Mouse (Mus musculus) liver, embryonic 11.5 days (tissue): ENCODE results near the gene Eps8l3. TPM values are rescaled to one million over a fixed set of nuclear protein-coding genes. Genes with fewer than 3 reads are reported as not detected.

ENCODE experiments used
- ATAC-seq: fragments of 200-750 bp; cut with Nextera tagmentation; replicated peaks from 2 replicates; pipeline ENCODE4 v1.8.0; 2017; ENCODE audit warnings: moderate number of reproducible peaks, mild to moderate bottlenecking, moderate TSS enrichment, moderate library complexity; ENCODE audit not compliant: low FRiP score
- DNase-seq: peaks from one replicate; pipeline ENCODE4 v3.0.0-alpha.2; 2017; ENCODE audit warnings: low spot score
- H3K27ac ChIP-seq: fragments of 300-500 bp; sonication (generic); 2 replicates; pipeline ENCODE4 v1.5.1; 2014; ENCODE audit warnings: mild to moderate bottlenecking, low read depth, low read length, control low read depth
- H3K27me3 ChIP-seq: fragments of 300-500 bp; sonication (generic); replicated peaks from 2 replicates; pipeline ENCODE4 v1.6.1; 2014; ENCODE audit warnings: low read length, mixed read lengths; ENCODE audit not compliant: control insufficient read depth, insufficient read depth
- H3K36me3 ChIP-seq: fragments of 300-500 bp; sonication (generic); 2 replicates; pipeline ENCODE4 v1.6.1; 2014; ENCODE audit warnings: mild to moderate bottlenecking, low read length, moderate library complexity, mixed read lengths; ENCODE audit not compliant: control insufficient read depth, insufficient read depth
- H3K4me1 ChIP-seq: fragments of 300-500 bp; sonication (generic); replicated peaks from 2 replicates; pipeline ENCODE4 v1.6.1; 2014; ENCODE audit warnings: low read length, mixed read lengths; ENCODE audit not compliant: control insufficient read depth, insufficient read depth
- H3K4me2 ChIP-seq: fragments of 300-500 bp; sonication (generic); 2 replicates; pipeline ENCODE4 v1.6.1; 2014; ENCODE audit warnings: mild to moderate bottlenecking, control low read depth, moderate library complexity
- H3K4me3 ChIP-seq: fragments of 300-500 bp; sonication (generic); 2 replicates; pipeline ENCODE4 v1.5.1; 2014; ENCODE audit warnings: low read depth, low read length, control low read depth
- H3K9ac ChIP-seq: fragments of 300-500 bp; sonication (generic); 2 replicates; pipeline ENCODE4 v1.6.1; 2014; ENCODE audit warnings: low read depth, low read length, control low read depth
- H3K9me3 ChIP-seq: fragments of 300-500 bp; sonication (generic); 2 replicates; pipeline ENCODE4 v1.6.1; 2016; ENCODE audit warnings: low read length, inconsistent platforms, mixed read lengths; ENCODE audit not compliant: control insufficient read depth
- WGBS: fragments of 180-500 bp; shearing (Covaris S2); extraction: QIAGEN DNeasy Blood & Tissue Kit; methylation state at CpG from one replicate; pipeline ENCODE4 v1.1.7; 2014; 5-methylcytosine and 5-hydroxymethylcytosine counted together
- polyA plus RNA-seq: library from polyadenylated mRNA; unstranded; fragments of >200 nt; fragmentation: Nextera tagmentation; extraction: Ambion mirVana; gene quantifications from 2 replicates; pipeline ENCODE4 v1.2.1, GENCODE M21; 2014

Eps8l3 gene
- not detected in 2 replicates for polyA plus RNA-seq

DNA sequence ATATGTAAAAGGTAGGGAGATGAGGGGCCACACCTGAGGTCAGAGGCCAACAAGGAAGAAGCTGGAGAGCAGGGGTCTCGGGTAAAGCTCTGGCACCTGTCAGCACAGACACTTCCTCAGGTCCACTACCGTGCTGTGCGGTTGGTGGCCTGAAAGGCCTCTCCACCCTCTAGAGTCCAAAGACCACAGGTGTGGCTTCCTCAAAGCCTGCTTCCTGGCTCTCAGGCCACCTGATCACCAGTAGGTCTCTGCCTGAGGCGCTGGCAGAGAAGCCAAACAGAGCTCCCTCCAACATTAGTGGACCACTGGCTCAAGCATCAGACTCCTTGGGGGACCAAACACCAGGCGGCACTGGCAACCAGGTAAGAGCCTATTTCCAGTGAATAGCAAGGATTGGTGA is at the start of gene Eps8l3:
Gene Eps8l3, plus strand, starts transcription at position 225 of the 400 bp plus-strand sequence.
- H3K9ac ChIP-seq: no peak within 1 kb of the TSS
- no peaks in the 10 kb centered on the region for H3K36me3 ChIP-seq
- no peaks in the 10 kb centered on the region for H3K4me1 ChIP-seq
- no peak within 1 kb of the TSS for H3K4me2 ChIP-seq
- no peak within 1 kb of the TSS for H3K4me3 ChIP-seq
- ATAC-seq: no peak
- DNase-seq: no peak
- WGBS: 80% methylated on average over 5 of the region's 5 CpGs
- no peaks in the 10 kb centered on the region for H3K9me3 ChIP-seq
- no peak within 1 kb of the TSS for H3K27ac ChIP-seq
- H3K27me3 ChIP-seq: no peaks in the 10 kb centered on the region

- H3K27me3 ChIP-seq: peaks cover 3% of the 10 kb centered on the region
- DNase-seq (no peak), ATAC-seq (no peak)
- H3K4me3 ChIP-seq: no peak overlapping the region
- no peak overlapping the region for H3K9ac ChIP-seq
- no peak overlapping the region for H3K27ac ChIP-seq
- H3K9me3 ChIP-seq: no peaks in the 10 kb centered on the region
- no peak overlapping the region for H3K4me2 ChIP-seq
- no peaks in the 10 kb centered on the region for H3K36me3 ChIP-seq
- no peaks in the 10 kb centered on the region for H3K4me1 ChIP-seq
- WGBS: 82% methylated on average over 10 of the region's 10 CpGs
These were observed 49.1 kb upstream of the Eps8l3 start for GRCm38 (mm10) chr3:107827873-107828405.

DNA sequence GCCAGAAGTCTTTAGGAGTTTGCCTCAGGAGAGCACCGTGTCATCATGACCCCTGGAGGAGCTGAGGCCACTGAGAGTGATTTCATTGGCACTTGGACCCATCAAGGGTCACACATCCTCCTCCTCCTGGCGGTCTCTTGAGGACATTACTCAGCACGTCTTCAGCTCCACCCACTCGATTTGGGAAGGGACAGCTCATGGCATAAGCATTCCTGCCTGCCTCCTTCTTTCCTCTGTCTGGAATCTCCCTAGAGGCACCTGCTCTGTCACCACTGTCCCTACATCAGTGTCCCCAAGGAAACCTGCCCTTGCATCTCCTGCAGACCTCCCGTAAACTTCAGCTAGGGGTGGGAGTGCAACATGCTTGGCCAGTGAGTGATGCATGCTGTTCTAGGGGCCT is 48.5 kb upstream of the Eps8l3 start:
- no peaks in the 10 kb centered on the region for H3K9me3 ChIP-seq
- H3K4me3 ChIP-seq: no peak overlapping the region
- H3K4me1 ChIP-seq: no peaks in the 10 kb centered on the region
- no peak overlapping the region for H3K9ac ChIP-seq
- no peak overlapping the region for H3K27ac ChIP-seq
- ATAC-seq (no peak), DNase-seq (no peak)
- H3K4me2 ChIP-seq: no peak overlapping the region
- peaks cover 3% of the 10 kb centered on the region for H3K27me3 ChIP-seq
- no peaks in the 10 kb centered on the region for H3K36me3 ChIP-seq
- WGBS: 40% methylated on average over 5 of the region's 5 CpGs

GRCm38 (mm10) chr3:107828997-107829396 is 48.0 kb upstream of the Eps8l3 start:
- no peak overlapping the region for H3K9ac ChIP-seq
- no peaks in the 10 kb centered on the region for H3K36me3 ChIP-seq
- H3K4me1 ChIP-seq: no peaks in the 10 kb centered on the region
- H3K9me3 ChIP-seq: no peaks in the 10 kb centered on the region
- no peak overlapping the region for H3K27ac ChIP-seq
- ATAC-seq (no peak), DNase-seq (no peak)
- peaks cover 3% of the 10 kb centered on the region for H3K27me3 ChIP-seq
- WGBS: 76% methylated on average over 3 of the region's 4 CpGs
- no peak overlapping the region for H3K4me2 ChIP-seq
- H3K4me3 ChIP-seq: no peak overlapping the region

DNA sequence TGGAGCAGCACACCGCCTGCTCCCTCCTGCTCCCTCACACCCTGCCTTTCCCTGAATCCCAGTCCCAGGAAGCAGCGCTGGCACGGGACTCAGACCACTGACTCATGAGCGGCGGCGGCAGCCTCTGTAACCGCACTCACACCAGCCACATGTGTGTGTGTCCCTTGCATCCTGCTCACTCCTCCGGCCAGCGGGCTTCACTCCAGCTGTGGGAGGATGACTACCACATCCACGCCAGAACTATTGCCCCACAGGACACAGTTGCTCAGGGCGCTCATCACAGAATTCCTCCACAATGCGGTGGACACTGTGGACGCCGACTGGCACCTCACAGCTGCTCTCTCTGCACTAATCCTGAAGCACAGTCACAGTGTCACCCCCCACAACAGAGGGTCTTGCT is 47.4 kb upstream of the Eps8l3 start:
- DNase-seq: no peak
- Histone ChIP-seq H3K36me3 (no peaks in the 10 kb centered on the region), H3K27ac (no peak overlapping the region), H3K9me3 (no peaks in the 10 kb centered on the region), H3K9ac (no peak overlapping the region), H3K4me1 (no peaks in the 10 kb centered on the region), H3K4me3 (no peak overlapping the region), H3K4me2 (no peak overlapping the region), H3K27me3 (peaks cover 3% of the 10 kb centered on the region)
- no peak for ATAC-seq
- 74% methylated on average over 14 of the region's 14 CpGs for WGBS

GRCm38 (mm10) chr3:107831875-107832554 is 45.0 kb upstream of the Eps8l3 start:
- DNase-seq (no peak), ATAC-seq (no peak)
- WGBS: 67% methylated on average over 10 of the region's 10 CpGs
- no peaks in the 10 kb centered on the region for H3K9me3 ChIP-seq
- no peaks in the 10 kb centered on the region for H3K4me1 ChIP-seq
- peaks cover 3% of the 10 kb centered on the region for H3K27me3 ChIP-seq
- no peak overlapping the region for H3K4me2 ChIP-seq
- H3K4me3 ChIP-seq: no peak overlapping the region
- no peak overlapping the region for H3K9ac ChIP-seq
- H3K27ac ChIP-seq: no peak overlapping the region
- H3K36me3 ChIP-seq: no peaks in the 10 kb centered on the region

DNA sequence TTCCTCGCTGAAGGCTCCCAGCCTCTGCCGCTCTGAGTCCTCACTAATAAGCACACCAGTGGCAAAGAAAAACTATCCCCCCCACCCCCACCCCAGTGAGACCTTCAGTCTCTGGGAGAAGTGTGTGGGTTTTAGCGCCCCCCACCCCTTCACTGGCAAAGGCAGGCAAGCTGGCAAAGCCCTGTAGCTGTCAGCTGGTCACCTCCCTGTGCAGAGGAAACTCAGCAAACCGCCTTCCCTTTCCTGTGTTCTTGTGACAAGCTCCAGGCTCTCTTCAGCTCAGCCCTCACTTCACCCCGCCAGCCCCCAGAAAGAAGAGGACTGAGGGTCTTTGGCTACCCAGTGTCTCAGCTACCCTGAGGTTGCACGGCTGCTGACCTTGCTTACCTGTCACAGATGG is 44.4 kb upstream of the Eps8l3 start:
- ATAC-seq (0 out of 2 replicates have a peak, but pooled peaks have one; percentile 5), DNase-seq (no peak)
- no peak overlapping the region for H3K9ac ChIP-seq
- no peaks in the 10 kb centered on the region for H3K4me1 ChIP-seq
- no peaks in the 10 kb centered on the region for H3K36me3 ChIP-seq
- WGBS: 40% methylated on average over 6 of the region's 6 CpGs
- H3K27me3 ChIP-seq: peaks cover 3% of the 10 kb centered on the region
- no peak overlapping the region for H3K27ac ChIP-seq
- no peak overlapping the region for H3K4me2 ChIP-seq
- no peak overlapping the region for H3K4me3 ChIP-seq
- H3K9me3 ChIP-seq: no peaks in the 10 kb centered on the region

DNA sequence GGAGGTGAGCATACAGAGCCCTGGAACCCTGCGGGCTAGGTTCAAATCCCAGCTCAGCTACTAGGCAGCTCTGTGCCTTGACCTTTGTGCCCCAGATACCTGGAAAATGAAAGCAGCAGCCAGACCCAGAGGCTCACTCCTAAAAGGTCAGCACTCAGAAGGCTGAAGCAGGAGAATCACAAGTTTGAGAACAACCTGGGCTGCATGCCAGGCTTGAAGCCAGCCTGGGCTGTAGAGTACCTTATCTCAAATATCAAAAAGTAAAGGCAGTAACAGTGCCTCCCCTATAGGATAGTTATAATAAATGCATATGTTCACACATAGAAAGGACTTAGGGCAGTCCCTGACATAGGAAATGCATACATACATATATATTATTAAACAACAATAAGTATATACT is 43.7 kb upstream of the Eps8l3 start:
- no peak overlapping the region for H3K9ac ChIP-seq
- no peak overlapping the region for H3K4me3 ChIP-seq
- H3K27me3 ChIP-seq: peaks cover 3% of the 10 kb centered on the region
- DNase-seq (no peak), ATAC-seq (no peak)
- WGBS: 70% methylated on average over 1 of the region's 1 CpGs
- no peaks in the 10 kb centered on the region for H3K4me1 ChIP-seq
- H3K4me2 ChIP-seq: no peak overlapping the region
- no peak overlapping the region for H3K27ac ChIP-seq
- no peaks in the 10 kb centered on the region for H3K9me3 ChIP-seq
- no peaks in the 10 kb centered on the region for H3K36me3 ChIP-seq

DNA sequence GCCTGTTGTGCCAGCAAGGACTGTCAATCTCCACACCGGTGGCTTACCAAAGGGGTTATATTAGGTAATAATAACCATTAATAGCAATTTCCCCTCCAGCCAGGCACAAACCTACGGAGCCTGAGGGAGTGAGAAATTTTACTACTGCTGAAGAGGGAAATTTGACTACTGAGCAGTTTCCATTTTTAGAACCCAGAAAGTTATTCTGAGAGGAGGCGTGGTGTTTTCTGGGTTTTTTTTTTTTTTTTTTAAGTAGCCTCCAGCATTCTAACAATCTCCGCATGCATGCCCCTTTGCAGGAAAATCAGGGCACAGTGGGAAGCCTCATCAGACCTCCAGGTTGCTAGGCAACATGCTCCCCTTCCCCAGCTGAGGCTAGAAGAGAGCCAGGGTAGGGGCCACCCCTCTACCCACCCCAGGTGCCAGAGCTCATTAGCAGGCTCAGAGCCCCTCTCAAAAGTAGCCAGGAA is 43.1 kb upstream of the Eps8l3 start:
- Histone ChIP-seq H3K4me1 (no peaks in the 10 kb centered on the region), H3K27me3 (peaks cover 3% of the 10 kb centered on the region), H3K4me3 (no peak overlapping the region), H3K9me3 (no peaks in the 10 kb centered on the region), H3K9ac (no peak overlapping the region), H3K36me3 (no peaks in the 10 kb centered on the region), H3K27ac (no peak overlapping the region), H3K4me2 (no peak overlapping the region)
- DNase-seq (no peak), ATAC-seq (no peak)
- WGBS: 63% methylated on average over 4 of the region's 4 CpGs
